13 mouse cellular contexts compared by ENCODE assay signal in the genomic region with DNA sequence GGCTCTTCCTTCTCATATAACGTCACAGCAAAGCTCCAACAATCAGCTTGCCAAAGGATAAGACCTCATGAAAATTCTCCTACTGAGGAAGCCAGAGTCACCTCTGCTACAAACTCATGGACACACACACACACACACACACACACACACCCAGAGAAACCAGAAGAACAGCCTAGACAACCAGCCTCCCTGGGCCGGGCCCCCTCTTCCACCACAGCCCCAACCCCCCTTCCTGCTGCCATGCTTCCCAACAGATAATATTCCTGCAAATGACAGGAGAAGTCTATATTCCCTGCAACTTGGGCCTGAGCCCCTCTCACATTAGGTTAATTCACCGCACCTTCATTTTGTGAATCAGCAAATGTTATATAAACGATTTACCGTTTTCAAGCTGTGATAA. TPM values are rescaled to one million over a fixed set of nuclear protein-coding genes. Genes with fewer than 3 reads are reported as not detected.
DNase-seq lines count a peak whose midpoint lies in the region; ATAC-seq lines count a peak whose summit lies in the region.
"Had no signal": no experiment of that assay in that cellular context is flagged by ENCODE, and none has a peak within 500 bp of the region (broad histone marks: within the 10 kb centered on the region; RNA-seq: fewer than 3 reads in every experiment).

No protein-coding gene starts in this region.

- H3K9me3 ChIP-seq in forebrain, embryonic 15.5 days, result no peaks in the 10 kb centered on the region
- no peaks in the 10 kb centered on the region for H3K9me3 ChIP-seq in forebrain, embryonic 14.5 days (replicated peaks; ENCODE audit: control insufficient read depth, low read length)
- no peaks in the 10 kb centered on the region for H3K9me3 ChIP-seq in hindbrain, embryonic 13.5 days
- H3K9me3 ChIP-seq in hindbrain, embryonic 16.5 days (ENCODE audit: control insufficient read depth, low read length), result no peaks in the 10 kb centered on the region
- no peaks in the 10 kb centered on the region for H3K9me3 ChIP-seq in midbrain, embryonic 12.5 days
- H3K9me3 ChIP-seq in midbrain, embryonic 14.5 days (ENCODE audit: control insufficient read depth, low read length), result no peaks in the 10 kb centered on the region
- H3K9me3 ChIP-seq in stomach, embryonic 14.5 days (ENCODE audit: control insufficient read depth, low read depth, low read length), result no peaks in the 10 kb centered on the region
- H3K9me3 ChIP-seq: liver, embryonic 13.5 days had no signal

- WGBS in forebrain, embryonic 15.5 days, result 62% methylated on average over 5 of the region's 5 CpGs
- 60% methylated on average over 5 of the region's 5 CpGs for WGBS in forebrain, embryonic 14.5 days
- 51% methylated on average over 5 of the region's 5 CpGs for WGBS in hindbrain, embryonic 13.5 days
- 58% methylated on average over 5 of the region's 5 CpGs for WGBS in hindbrain, embryonic 16.5 days
- WGBS in midbrain, embryonic 12.5 days, result 60% methylated on average over 5 of the region's 5 CpGs
- 62% methylated on average over 5 of the region's 5 CpGs for WGBS in midbrain, embryonic 14.5 days
- WGBS in stomach, embryonic 14.5 days, result 23% methylated on average over 5 of the region's 5 CpGs

- peaks cover 7% of the 10 kb centered on the region for H3K27me3 ChIP-seq in forebrain, embryonic 15.5 days
- H3K27me3 ChIP-seq in forebrain, embryonic 14.5 days (replicated peaks; ENCODE audit: control insufficient read depth, insufficient read depth, low read length), result no peaks in the 10 kb centered on the region; the same call in 1 of the 2 replicates
- H3K27me3 ChIP-seq in hindbrain, embryonic 13.5 days, result peaks cover 24% of the 10 kb centered on the region
- no peaks in the 10 kb centered on the region; the same call in 1 of the 2 replicates for H3K27me3 ChIP-seq in hindbrain, embryonic 16.5 days (replicated peaks; ENCODE audit: control insufficient read depth, insufficient read depth, low read length)
- H3K27me3 ChIP-seq in midbrain, embryonic 12.5 days, result peaks cover 8% of the 10 kb centered on the region
- no peaks in the 10 kb centered on the region for H3K27me3 ChIP-seq in midbrain, embryonic 14.5 days (ENCODE audit: control insufficient read depth, insufficient read depth, low read length)
- 0 out of 2 replicates have a peak, but pooled peaks cover 5% of the 10 kb centered on the region for H3K27me3 ChIP-seq in stomach, embryonic 14.5 days (ENCODE audit: control insufficient read depth, insufficient read depth, low read length)

- no peaks in the 10 kb centered on the region for H3K4me1 ChIP-seq in forebrain, embryonic 15.5 days
- no peaks in the 10 kb centered on the region for H3K4me1 ChIP-seq in forebrain, embryonic 14.5 days (ENCODE audit: control insufficient read depth, insufficient read depth, low read length)
- H3K4me1 ChIP-seq in hindbrain, embryonic 13.5 days (replicated peaks), result no peaks in the 10 kb centered on the region
- no peaks in the 10 kb centered on the region for H3K4me1 ChIP-seq in hindbrain, embryonic 16.5 days (ENCODE audit: control insufficient read depth, insufficient read depth, low read depth, low read length)
- no peaks in the 10 kb centered on the region for H3K4me1 ChIP-seq in midbrain, embryonic 12.5 days
- no peaks in the 10 kb centered on the region for H3K4me1 ChIP-seq in midbrain, embryonic 14.5 days (ENCODE audit: control insufficient read depth, insufficient read depth, low read length)
- peaks cover 5% of the 10 kb centered on the region; the same call in 1 of the 2 replicates for H3K4me1 ChIP-seq in stomach, embryonic 14.5 days (ENCODE audit: control insufficient read depth, insufficient read depth, low read length)
- H3K4me1 ChIP-seq: liver, embryonic 13.5 days had no signal

- no peaks in the 10 kb centered on the region for H3K36me3 ChIP-seq in forebrain, embryonic 15.5 days
- H3K36me3 ChIP-seq in forebrain, embryonic 14.5 days (ENCODE audit: control insufficient read depth, insufficient read depth, low read length), result no peaks in the 10 kb centered on the region
- no peaks in the 10 kb centered on the region for H3K36me3 ChIP-seq in hindbrain, embryonic 13.5 days
- no peaks in the 10 kb centered on the region for H3K36me3 ChIP-seq in hindbrain, embryonic 16.5 days (ENCODE audit: control insufficient read depth, insufficient read depth, low read length)
- no peaks in the 10 kb centered on the region for H3K36me3 ChIP-seq in midbrain, embryonic 12.5 days
- H3K36me3 ChIP-seq in midbrain, embryonic 14.5 days (ENCODE audit: control insufficient read depth, insufficient read depth, low read length), result no peaks in the 10 kb centered on the region
- H3K36me3 ChIP-seq in stomach, embryonic 14.5 days (ENCODE audit: control insufficient read depth, insufficient read depth, low read length), result no peaks in the 10 kb centered on the region
- H3K36me3 ChIP-seq: liver, embryonic 13.5 days had no signal

- 0 out of 2 replicates have a peak, but pooled peaks have one; percentile 27 for ATAC-seq in forebrain, embryonic 15.5 days (replicated peaks)
- ATAC-seq in forebrain, embryonic 14.5 days, result no peak
- ATAC-seq in hindbrain, embryonic 13.5 days (ENCODE audit: low FRiP score), result peak; percentile 22; the same call in 1 of the 2 replicates
- no peak for ATAC-seq in hindbrain, embryonic 16.5 days
- ATAC-seq in midbrain, embryonic 12.5 days (ENCODE audit: low FRiP score, low read depth), result 0 out of 2 replicates have a peak, but pooled peaks have one; percentile 36
- no peak for ATAC-seq in midbrain, embryonic 14.5 days (ENCODE audit: low FRiP score, low TSS enrichment)
- ATAC-seq in stomach, embryonic 14.5 days (ENCODE audit: insufficient number of reproducible peaks, insufficient read depth, low FRiP score, low read depth), result no peak

- no peak overlapping the region for H3K4me3 ChIP-seq in forebrain, embryonic 15.5 days
- H3K4me3 ChIP-seq in forebrain, embryonic 14.5 days (ENCODE audit: low read depth, low read length), result no peak overlapping the region
- no peak overlapping the region for H3K4me3 ChIP-seq in hindbrain, embryonic 13.5 days
- no peak overlapping the region for H3K4me3 ChIP-seq in hindbrain, embryonic 16.5 days (ENCODE audit: low read length)
- H3K4me3 ChIP-seq in midbrain, embryonic 12.5 days, result no peak overlapping the region
- no peak overlapping the region for H3K4me3 ChIP-seq in midbrain, embryonic 14.5 days (replicated peaks; ENCODE audit: low read depth, low read length)
- H3K4me3 ChIP-seq in stomach, embryonic 14.5 days (ENCODE audit: low read depth, low read length), result 0 out of 2 replicates have a peak overlapping the region, but pooled peaks have one; percentile 18
- H3K4me3 ChIP-seq: liver, embryonic 13.5 days; myocyte had no signal

- H3K27ac ChIP-seq in forebrain, embryonic 15.5 days (replicated peaks), result no peak overlapping the region
- H3K27ac ChIP-seq in forebrain, embryonic 14.5 days (ENCODE audit: low read depth, low read length), result no peak overlapping the region
- H3K27ac ChIP-seq in hindbrain, embryonic 13.5 days, result no peak overlapping the region
- no peak overlapping the region for H3K27ac ChIP-seq in hindbrain, embryonic 16.5 days (ENCODE audit: low read depth, low read length)
- no peak overlapping the region for H3K27ac ChIP-seq in midbrain, embryonic 12.5 days (replicated peaks)
- H3K27ac ChIP-seq in midbrain, embryonic 14.5 days (replicated peaks; ENCODE audit: low read depth, low read length), result no peak overlapping the region
- no peak overlapping the region for H3K27ac ChIP-seq in stomach, embryonic 14.5 days (ENCODE audit: low read length)
- H3K27ac ChIP-seq: left cerebral cortex, adult 2 months; liver, embryonic 13.5 days; macrophage had no signal

- no peak for DNase-seq in forebrain, embryonic 14.5 days (ENCODE audit: low spot score)
- no peak for DNase-seq in midbrain, embryonic 14.5 days
- no peak for DNase-seq in left cerebral cortex, adult 18-20 months (ENCODE audit: low spot score in 2 of 2)
- DNase-seq: liver, embryonic 13.5 days had no signal

- no peak overlapping the region for H3K4me2 ChIP-seq in forebrain, embryonic 15.5 days (replicated peaks)
- H3K4me2 ChIP-seq in forebrain, embryonic 14.5 days (ENCODE audit: low read length), result no peak overlapping the region
- peak overlapping the region; percentile 41; the same call in 1 of the 2 replicates for H3K4me2 ChIP-seq in hindbrain, embryonic 13.5 days
- no peak overlapping the region for H3K4me2 ChIP-seq in hindbrain, embryonic 16.5 days (ENCODE audit: low read length)
- no peak overlapping the region for H3K4me2 ChIP-seq in midbrain, embryonic 12.5 days (replicated peaks)
- no peak overlapping the region for H3K4me2 ChIP-seq in midbrain, embryonic 14.5 days (ENCODE audit: low read length)
- peak overlapping the region; percentile 40 for H3K4me2 ChIP-seq in stomach, embryonic 14.5 days (replicated peaks; ENCODE audit: low read depth, low read length)

- H3K9ac ChIP-seq in forebrain, embryonic 15.5 days (replicated peaks), result no peak overlapping the region
- no peak overlapping the region for H3K9ac ChIP-seq in forebrain, embryonic 14.5 days (ENCODE audit: low read length)
- H3K9ac ChIP-seq in hindbrain, embryonic 13.5 days, result no peak overlapping the region
- no peak overlapping the region for H3K9ac ChIP-seq in hindbrain, embryonic 16.5 days (ENCODE audit: low read depth, low read length)
- H3K9ac ChIP-seq in midbrain, embryonic 12.5 days (replicated peaks), result no peak overlapping the region
- H3K9ac ChIP-seq in midbrain, embryonic 14.5 days (replicated peaks; ENCODE audit: low read length), result no peak overlapping the region
- H3K9ac ChIP-seq in stomach, embryonic 14.5 days (replicated peaks; ENCODE audit: low read depth, low read length), result no peak overlapping the region
- H3K9ac ChIP-seq: liver, embryonic 13.5 days had no signal

RNA-seq across cellular contexts. Expression of a gene that starts 13.3 kb away (rescaled TPM):
- polyA plus RNA-seq in forebrain, embryonic 15.5 days (2015; fragmentation: Nextera tagmentation; extraction: Ambion mirVana), result 1.0 and 1.2 TPM in 2 replicates
- polyA plus RNA-seq in forebrain, embryonic 14.5 days (2014; fragmentation: Nextera tagmentation; extraction: Ambion mirVana), result 1.4 and 1.5 TPM in 2 replicates
- 1.3 and 1.7 TPM in 2 replicates for polyA plus RNA-seq in hindbrain, embryonic 13.5 days (2015; fragmentation: Nextera tagmentation; extraction: Ambion mirVana)
- polyA plus RNA-seq in hindbrain, embryonic 16.5 days (2015; fragmentation: Nextera tagmentation; extraction: Ambion mirVana), result 0.63 and 0.84 TPM in 2 replicates
- 5.9 and 7.6 TPM in 2 replicates for polyA plus RNA-seq in midbrain, embryonic 12.5 days (2016; fragmentation: Nextera tagmentation; extraction: Ambion mirVana)
- 0.72 and 1.7 TPM in 2 replicates for polyA plus RNA-seq in midbrain, embryonic 14.5 days (2014; fragmentation: Nextera tagmentation; extraction: Ambion mirVana)
- polyA plus RNA-seq in stomach, embryonic 14.5 days (2014; fragmentation: Nextera tagmentation; extraction: Ambion mirVana), result 0.33 and 0.55 TPM in 2 replicates
- 1 to 10 TPM; 5.7 to 6.6 TPM for total RNA-seq in left cerebral cortex, adult 18-20 months (2021)
- total RNA-seq: hematopoietic stem cell, adult 5-6 weeks had no signal
- polyA plus RNA-seq: macrophage had no signal

Comparison
In these comparisons a context has a peak if more than half of its experiments do, and no peak if none do; other contexts are left out.
1. ATAC-seq: peak in forebrain, embryonic 15.5 days (single experiment), hindbrain, embryonic 13.5 days (single experiment) and midbrain, embryonic 12.5 days (single experiment); none in forebrain, embryonic 14.5 days (single experiment), hindbrain, embryonic 16.5 days (single experiment), midbrain, embryonic 14.5 days (single experiment) and stomach, embryonic 14.5 days (single experiment).
2. H3K4me2 ChIP-seq: peak in hindbrain, embryonic 13.5 days (single experiment) and stomach, embryonic 14.5 days (single experiment); none in forebrain, embryonic 15.5 days (single experiment), forebrain, embryonic 14.5 days (single experiment), hindbrain, embryonic 16.5 days (single experiment), midbrain, embryonic 12.5 days (single experiment) and midbrain, embryonic 14.5 days (single experiment).